Mouse (Mus musculus) liver, embryonic 15.5 days (tissue): ENCODE measurements around the gene 6030452D12Rik. TPM values are rescaled to one million over a fixed set of nuclear protein-coding genes. Genes with fewer than 3 reads are reported as not detected.

Experiments
- ATAC-seq: fragments of 200-750 bp; cut with Nextera tagmentation; 2 replicates; pipeline ENCODE4 v1.8.0; 2017; ENCODE audit warnings: moderate number of reproducible peaks, mild to moderate bottlenecking, moderate library complexity; ENCODE audit not compliant: insufficient read depth
- H3K27ac ChIP-seq: fragments of 300-500 bp; sonication (generic); replicated peaks from 2 replicates; pipeline ENCODE4 v1.5.1; 2015; ENCODE audit warnings: mild to moderate bottlenecking, inconsistent platforms
- H3K27me3 ChIP-seq: fragments of 300-500 bp; sonication (generic); 2 replicates; pipeline ENCODE4 v1.6.1; 2015; ENCODE audit warnings: mild to moderate bottlenecking, inconsistent platforms
- H3K36me3 ChIP-seq: fragments of 300-500 bp; sonication (generic); replicated peaks from 2 replicates; pipeline ENCODE4 v1.6.1; 2015; ENCODE audit warnings: moderate library complexity, mild to moderate bottlenecking, inconsistent platforms
- H3K4me1 ChIP-seq: fragments of 300-500 bp; sonication (generic); replicated peaks from 2 replicates; pipeline ENCODE4 v1.6.1; 2015; ENCODE audit warnings: inconsistent platforms
- H3K4me2 ChIP-seq: fragments of 300-500 bp; sonication (generic); 2 replicates; pipeline ENCODE4 v1.6.1; 2015; ENCODE audit warnings: moderate library complexity, mild to moderate bottlenecking, inconsistent platforms
- H3K4me3 ChIP-seq: fragments of 300-500 bp; sonication (generic); replicated peaks from 2 replicates; pipeline ENCODE4 v1.5.1; 2015; ENCODE audit warnings: mild to moderate bottlenecking, inconsistent platforms
- H3K9ac ChIP-seq: fragments of 300-500 bp; sonication (generic); 2 replicates; pipeline ENCODE4 v1.6.1; 2015; ENCODE audit warnings: moderate library complexity, mild to moderate bottlenecking, inconsistent platforms
- H3K9me3 ChIP-seq: fragments of 300-500 bp; sonication (generic); replicated peaks from 2 replicates; pipeline ENCODE4 v1.6.1; 2016; ENCODE audit warnings: inconsistent platforms
- WGBS: fragments of 180-500 bp; shearing (Covaris S2); methylation state at CpG from one replicate; pipeline ENCODE4 v1.1.7; 2015; ENCODE audit warnings: mixed read lengths; ENCODE audit not compliant: insufficient replicate concordance; 5-methylcytosine and 5-hydroxymethylcytosine counted together
- polyA plus RNA-seq: library from polyadenylated mRNA; unstranded; fragments of >200 nt; fragmentation: Nextera tagmentation; extraction: Ambion mirVana; gene quantifications from 2 replicates; pipeline ENCODE4 v1.2.1, GENCODE M21; 2015

The 6030452D12Rik gene
- polyA plus RNA-seq, 1 experiment from 2014 or later, result not detected

DNA sequence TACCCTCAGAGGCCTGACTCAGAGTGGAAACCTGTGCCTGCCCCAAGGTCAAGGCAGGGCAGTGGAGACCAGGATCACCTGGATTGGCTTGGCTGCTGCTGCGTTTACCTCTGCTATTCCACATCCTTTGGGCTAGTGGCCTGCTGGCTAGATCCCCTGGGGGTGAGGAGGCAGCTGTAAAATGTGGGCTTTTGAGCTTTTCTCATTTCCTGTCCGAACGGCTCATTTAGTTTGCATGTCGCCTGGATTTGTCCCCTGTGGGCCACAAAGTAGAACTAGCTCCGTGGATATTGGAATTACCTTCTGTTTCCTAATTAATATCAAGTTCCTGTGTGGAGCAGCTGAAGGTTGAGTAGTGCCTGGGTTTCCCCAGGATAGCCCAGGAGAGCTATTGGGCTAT, 38.9 kb downstream of the 6030452D12Rik start:
- no peaks in the 10 kb centered on the region for H3K36me3 ChIP-seq
- no peak overlapping the region for H3K9ac ChIP-seq
- ATAC-seq, result no peak
- WGBS, result 59% methylated on average over 5 of the region's 5 CpGs
- H3K27me3 ChIP-seq, result no peaks in the 10 kb centered on the region
- H3K4me2 ChIP-seq, result no peak overlapping the region
- H3K27ac ChIP-seq, result no peak overlapping the region
- H3K4me1 ChIP-seq, result no peaks in the 10 kb centered on the region
- H3K4me3 ChIP-seq, result no peak overlapping the region
- no peaks in the 10 kb centered on the region for H3K9me3 ChIP-seq

DNA sequence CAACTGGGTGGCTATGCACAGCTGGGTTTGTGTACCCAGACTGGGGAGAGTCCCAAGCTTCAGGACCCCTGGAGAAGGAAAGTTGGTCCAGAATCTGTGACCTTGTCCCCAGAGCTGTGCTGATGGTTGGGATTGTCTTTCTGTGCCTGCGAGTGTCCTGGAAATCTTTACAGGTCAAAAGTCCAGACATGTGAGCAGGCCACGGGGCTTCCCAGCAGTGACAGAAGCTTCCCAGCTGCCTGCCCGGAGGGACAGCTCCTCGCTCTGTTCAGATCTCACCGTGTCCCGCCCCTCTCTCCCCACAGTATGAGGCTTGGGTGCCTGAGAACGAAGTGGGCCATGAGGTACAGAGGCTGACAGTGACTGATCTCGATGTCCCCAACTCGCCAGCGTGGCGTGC, 40.7 kb downstream of the 6030452D12Rik start:
- H3K27ac ChIP-seq, result no peak overlapping the region
- H3K36me3 ChIP-seq, result no peaks in the 10 kb centered on the region
- 67% methylated on average over 11 of the region's 11 CpGs for WGBS
- no peak for ATAC-seq
- no peaks in the 10 kb centered on the region for H3K4me1 ChIP-seq
- no peak overlapping the region for H3K4me2 ChIP-seq
- no peaks in the 10 kb centered on the region for H3K9me3 ChIP-seq
- H3K4me3 ChIP-seq, result no peak overlapping the region
- no peaks in the 10 kb centered on the region for H3K27me3 ChIP-seq
- no peak overlapping the region for H3K9ac ChIP-seq

DNA sequence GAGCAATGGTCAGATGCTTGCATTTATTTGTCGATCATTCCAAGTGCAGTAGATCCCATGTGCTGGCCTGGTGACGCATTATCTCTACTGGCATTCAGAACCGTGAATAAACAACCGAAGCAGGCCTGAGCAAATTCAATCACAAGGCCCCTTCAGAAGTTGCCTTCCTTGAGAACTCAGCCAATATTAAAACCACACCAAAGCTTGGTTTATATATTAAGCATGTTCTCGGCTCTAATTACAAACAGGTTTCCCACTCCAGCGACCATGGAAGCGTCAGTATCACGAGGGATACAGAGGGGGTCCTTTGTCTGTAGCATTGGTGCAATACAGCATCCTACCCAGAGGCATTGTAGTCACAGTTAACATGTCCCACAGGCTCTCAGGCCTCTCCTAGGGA, 42.7 kb downstream of the 6030452D12Rik start:
- no peak for ATAC-seq
- no peak overlapping the region for H3K9ac ChIP-seq
- no peak overlapping the region for H3K4me3 ChIP-seq
- H3K27me3 ChIP-seq, result no peaks in the 10 kb centered on the region
- H3K9me3 ChIP-seq, result no peaks in the 10 kb centered on the region
- no peaks in the 10 kb centered on the region for H3K36me3 ChIP-seq
- H3K4me1 ChIP-seq, result no peaks in the 10 kb centered on the region
- H3K4me2 ChIP-seq, result no peak overlapping the region
- WGBS, result 65% methylated on average over 8 of the region's 8 CpGs
- no peak overlapping the region for H3K27ac ChIP-seq

DNA sequence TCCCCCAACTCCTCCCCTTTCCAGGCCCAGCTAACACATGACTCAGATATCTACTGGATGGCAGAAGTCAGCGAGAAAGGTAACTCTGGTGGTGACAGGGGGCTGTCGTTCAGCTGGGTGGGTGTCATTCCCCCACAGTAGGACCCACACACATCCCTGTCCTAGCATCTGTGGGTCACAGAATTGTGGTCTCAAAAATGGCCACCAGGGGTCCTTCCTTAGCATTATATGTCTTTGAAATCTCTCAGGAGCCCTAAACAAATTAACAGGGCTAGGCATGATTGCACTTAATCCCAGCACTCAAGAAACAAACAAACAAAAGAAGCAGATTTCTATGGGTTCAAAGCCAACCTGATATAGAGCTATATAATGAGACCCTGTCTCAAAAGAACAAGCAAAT, 44.8 kb downstream of the 6030452D12Rik start:
- Histone ChIP-seq H3K9ac (no peak overlapping the region), H3K4me2 (no peak overlapping the region), H3K4me1 (no peaks in the 10 kb centered on the region), H3K4me3 (no peak overlapping the region), H3K36me3 (no peaks in the 10 kb centered on the region), H3K27ac (no peak overlapping the region), H3K27me3 (no peaks in the 10 kb centered on the region), H3K9me3 (no peaks in the 10 kb centered on the region)
- 40% methylated on average over 2 of the region's 2 CpGs for WGBS
- no peak for ATAC-seq

DNA sequence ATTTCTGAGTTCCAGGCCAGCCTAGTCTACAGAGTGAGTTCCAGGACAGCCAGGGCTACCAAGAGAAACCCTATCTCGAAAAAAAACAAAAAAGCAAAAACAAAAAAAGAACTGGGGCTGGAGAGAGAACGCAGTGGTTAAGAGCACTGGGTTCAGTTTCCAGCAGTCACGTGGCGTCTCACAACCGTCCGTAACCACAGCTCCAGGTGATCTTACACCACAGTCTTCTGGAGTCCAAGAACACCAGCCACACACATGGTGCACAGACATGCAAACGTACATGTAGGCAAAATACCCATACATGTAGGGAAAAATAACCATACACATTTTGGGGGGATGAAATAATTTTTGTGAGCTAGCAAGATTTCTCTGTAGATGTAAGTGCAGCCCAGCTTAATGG, 46.4 kb downstream of the 6030452D12Rik start:
- no peak for ATAC-seq
- no peaks in the 10 kb centered on the region for H3K9me3 ChIP-seq
- no peaks in the 10 kb centered on the region for H3K27me3 ChIP-seq
- H3K27ac ChIP-seq, result no peak overlapping the region
- no peak overlapping the region for H3K4me2 ChIP-seq
- H3K4me1 ChIP-seq, result no peaks in the 10 kb centered on the region
- WGBS, result 54% methylated on average over 7 of the region's 7 CpGs
- no peaks in the 10 kb centered on the region for H3K36me3 ChIP-seq
- no peak overlapping the region for H3K9ac ChIP-seq
- no peak overlapping the region for H3K4me3 ChIP-seq

DNA sequence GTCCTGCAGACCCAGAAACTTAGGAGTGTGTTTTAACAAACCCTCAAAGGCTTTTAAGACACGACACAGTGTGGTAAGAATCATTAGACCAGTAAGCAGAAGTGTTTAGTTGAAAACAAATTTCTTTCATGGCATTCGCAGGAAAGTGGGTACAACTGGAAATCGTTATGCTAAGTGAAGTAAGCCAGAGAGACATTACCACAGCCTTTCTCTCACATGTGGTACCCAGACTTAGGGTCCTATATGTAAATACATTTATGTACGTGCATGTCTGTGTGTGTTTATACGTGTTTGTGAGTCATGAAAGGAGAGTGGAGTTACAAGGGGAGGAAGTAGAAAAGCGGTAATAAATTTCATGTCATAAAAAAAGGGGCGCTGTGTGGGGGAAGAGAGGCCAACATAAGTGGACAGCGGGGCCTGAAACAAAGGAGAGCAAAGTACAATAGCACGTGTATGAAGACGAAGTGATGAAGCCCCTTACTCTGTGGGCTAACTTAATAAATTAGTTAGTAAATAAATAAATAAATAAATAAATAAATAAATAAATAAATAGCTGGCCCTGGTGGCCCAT, 48.1 kb downstream of the 6030452D12Rik start:
- Histone ChIP-seq H3K9me3 (no peaks in the 10 kb centered on the region), H3K27me3 (no peaks in the 10 kb centered on the region), H3K27ac (no peak overlapping the region), H3K4me1 (no peaks in the 10 kb centered on the region), H3K36me3 (no peaks in the 10 kb centered on the region), H3K4me3 (no peak overlapping the region), H3K4me2 (no peak overlapping the region), H3K9ac (no peak overlapping the region)
- ATAC-seq, result no peak
- 59% methylated on average over 10 of the region's 10 CpGs for WGBS

DNA sequence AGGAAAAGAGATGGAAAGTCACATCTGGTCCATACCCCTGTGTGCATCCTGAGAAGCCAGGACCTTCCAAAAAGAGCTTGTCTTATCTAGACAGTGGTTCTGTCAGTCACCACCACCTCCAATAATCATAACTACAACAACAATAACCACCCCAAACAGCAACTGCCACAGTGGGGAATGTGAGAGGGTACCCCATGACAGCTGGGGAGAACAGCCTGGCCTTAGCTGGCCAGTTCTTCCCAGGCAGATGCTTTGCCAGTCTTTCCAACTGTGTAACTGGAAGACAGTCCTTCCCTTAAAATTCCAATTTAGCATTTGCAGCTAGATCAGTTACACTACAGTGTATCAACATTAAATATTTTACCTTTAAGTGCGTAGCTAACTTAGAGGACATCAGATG, 50.6 kb downstream of the 6030452D12Rik start:
- H3K27me3 ChIP-seq, result no peaks in the 10 kb centered on the region
- H3K4me3 ChIP-seq, result no peak overlapping the region
- no peak overlapping the region for H3K27ac ChIP-seq
- H3K9me3 ChIP-seq, result no peaks in the 10 kb centered on the region
- H3K4me1 ChIP-seq, result no peaks in the 10 kb centered on the region
- H3K9ac ChIP-seq, result no peak overlapping the region
- H3K4me2 ChIP-seq, result no peak overlapping the region
- no peaks in the 10 kb centered on the region for H3K36me3 ChIP-seq
- no peak for ATAC-seq
- WGBS, result 78% methylated on average over 1 of the region's 1 CpGs

DNA sequence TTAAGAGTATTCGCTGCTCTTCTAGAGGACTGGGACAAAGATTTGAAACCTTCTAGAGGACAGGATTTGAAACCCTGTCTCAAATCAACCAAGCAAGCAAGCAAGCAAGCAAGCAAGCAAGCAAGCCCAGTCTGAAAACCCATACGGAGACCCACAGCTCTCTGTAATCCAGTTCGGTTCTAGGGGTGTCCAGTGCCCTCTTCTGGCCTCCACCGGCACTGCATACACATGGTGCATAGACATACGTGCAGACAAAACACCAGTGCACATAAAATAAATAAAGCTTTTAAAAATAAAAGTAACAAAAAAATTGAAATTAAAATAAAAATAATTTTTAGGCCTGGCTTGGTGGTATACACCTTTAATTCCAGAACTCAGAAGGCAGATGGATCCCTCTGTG, 53.7 kb downstream of the 6030452D12Rik start:
- ATAC-seq, result no peak

DNA sequence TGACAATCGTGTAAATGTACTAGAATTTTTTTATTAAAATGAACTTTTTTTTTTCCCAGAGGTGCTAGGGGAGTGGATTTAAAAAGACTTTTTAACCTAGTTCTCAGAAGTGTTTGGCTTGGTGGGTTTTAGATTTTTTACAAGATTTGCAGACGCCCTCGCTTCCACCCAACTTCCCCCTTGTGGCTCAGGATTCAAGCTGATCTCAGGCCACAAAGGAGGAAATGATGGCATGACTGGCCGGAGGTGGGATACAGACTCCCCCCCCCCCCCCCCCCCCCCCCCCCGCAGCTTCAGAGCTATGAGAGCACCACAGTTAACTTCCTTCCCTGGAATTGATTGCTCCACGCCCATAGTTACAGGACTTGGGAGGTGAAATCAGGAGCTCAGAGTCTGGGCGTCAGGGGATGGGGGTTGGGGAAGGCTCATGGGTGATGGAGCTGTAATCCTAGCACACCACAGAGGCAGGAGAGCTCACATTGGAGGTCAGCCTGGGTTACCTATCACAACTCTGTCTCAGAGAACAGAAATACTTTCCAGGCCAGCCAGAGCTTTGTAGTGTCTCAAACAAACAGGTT, 55.8 kb downstream of the 6030452D12Rik start:
- H3K27ac ChIP-seq, result no peak overlapping the region
- no peak overlapping the region for H3K4me2 ChIP-seq
- ATAC-seq, result no peak
- no peaks in the 10 kb centered on the region for H3K27me3 ChIP-seq
- no peaks in the 10 kb centered on the region for H3K9me3 ChIP-seq
- WGBS, result 9% methylated on average over 6 of the region's 7 CpGs
- H3K4me1 ChIP-seq, result 0 out of 2 replicates have a peak, but pooled peaks cover 9% of the 10 kb centered on the region
- no peak overlapping the region for H3K9ac ChIP-seq
- no peak overlapping the region for H3K4me3 ChIP-seq
- H3K36me3 ChIP-seq, result no peaks in the 10 kb centered on the region

More for the DNA sequence above, 53.7 kb downstream of the 6030452D12Rik start:
- Histone ChIP-seq H3K4me3 (no peak overlapping the region), H3K9ac (no peak overlapping the region), H3K4me1 (no peaks in the 10 kb centered on the region), H3K9me3 (no peaks in the 10 kb centered on the region), H3K27ac (no peak overlapping the region), H3K36me3 (no peaks in the 10 kb centered on the region), H3K27me3 (no peaks in the 10 kb centered on the region), H3K4me2 (no peak overlapping the region)
- 85% methylated on average over 5 of the region's 5 CpGs for WGBS

Other genes with a start within 250 kb of the 6030452D12Rik start
- 0.54 and 0.56 TPM in 2 replicates for gene Smpd3, start 162.5 kb upstream of the 6030452D12Rik start, polyA plus RNA-seq
- gene Zfp90, start 85.2 kb upstream of the 6030452D12Rik start, polyA plus RNA-seq, result 2.4 and 2.5 TPM in 2 replicates
- gene Cdh3, start 10.4 kb downstream of the 6030452D12Rik start, polyA plus RNA-seq, result 1.3 and 1.4 TPM in 2 replicates
- 4.0 and 7.3 TPM in 2 replicates for gene Gm10073, start 72.9 kb downstream of the 6030452D12Rik start, polyA plus RNA-seq
- 19.0 and 23.2 TPM in 2 replicates for gene Cdh1, start 102.8 kb downstream of the 6030452D12Rik start, polyA plus RNA-seq
- 3.1 and 3.4 TPM in 2 replicates for gene Tango6, start 182.5 kb downstream of the 6030452D12Rik start, polyA plus RNA-seq